Mouse (Mus musculus): ENCODE measurements around the gene Cnpy4.

The Cnpy4 gene

GRCm38 (mm10) chr5:138186950-138187638 is at the start of gene Cnpy4, which contains the start of gene Taf6:
TSS of gene Cnpy4 (plus strand) at chr5:138187485.
TSS of gene Taf6 (minus strand) at chr5:138187451.
- DNase-seq (ENCODE audit: low spot score): peak; percentile 95

- peak; percentile 77 for DNase-seq (ENCODE audit: low spot score)
These were observed 49.2 kb upstream of the Cnpy4 start for GRCm38 (mm10) chr5:138137935-138138549.

DNA sequence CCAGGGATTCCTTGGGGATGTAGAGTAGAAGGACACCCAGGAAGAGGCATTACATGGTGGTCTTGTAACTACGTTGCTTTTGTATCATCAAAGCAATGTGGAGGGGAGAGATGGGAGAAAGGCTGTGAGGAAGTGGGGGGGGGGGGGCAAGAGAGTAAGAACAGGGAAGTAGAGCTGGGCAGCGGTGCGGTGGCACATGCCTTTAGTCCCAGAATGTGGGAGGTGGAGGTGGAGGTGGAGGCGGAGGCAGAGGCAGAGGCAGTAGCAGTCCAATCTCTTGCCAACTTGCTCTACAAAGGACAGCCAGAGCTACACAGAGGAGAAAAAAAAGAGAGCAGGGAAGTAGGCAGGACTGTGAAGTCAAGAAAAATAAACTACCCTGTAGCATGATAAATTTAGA is 48.7 kb upstream of the Cnpy4 start:
- DNase-seq (ENCODE audit: low spot score): no peak

DNA sequence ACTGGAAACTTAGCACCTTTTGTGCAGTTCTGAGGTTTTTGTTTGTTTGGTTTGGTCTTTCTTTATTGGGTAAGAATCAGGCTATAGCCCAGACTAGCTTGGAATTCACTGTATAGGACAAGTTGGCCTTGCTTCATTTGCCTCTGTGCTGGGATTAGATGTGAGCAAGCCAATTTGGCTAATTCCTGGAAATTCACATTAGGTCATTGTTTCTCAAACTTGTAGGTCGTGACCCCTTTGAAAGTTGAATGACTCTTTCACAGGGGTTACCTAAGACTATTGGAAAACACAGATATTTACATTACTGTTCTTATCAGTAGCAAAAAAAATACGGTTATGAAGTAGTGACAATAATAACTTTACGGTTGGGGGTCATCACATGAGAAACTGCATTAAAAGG is 32.9 kb upstream of the Cnpy4 start:
- DNase-seq (ENCODE audit: low spot score): no peak

- DNase-seq (ENCODE audit: low spot score): peak; percentile 97
These were observed 31.8 kb upstream of the Cnpy4 start, which contains the start of gene Zfp113 for GRCm38 (mm10) chr5:138155443-138155976. TSS of gene Zfp113 (minus strand) at chr5:138155744.

DNA sequence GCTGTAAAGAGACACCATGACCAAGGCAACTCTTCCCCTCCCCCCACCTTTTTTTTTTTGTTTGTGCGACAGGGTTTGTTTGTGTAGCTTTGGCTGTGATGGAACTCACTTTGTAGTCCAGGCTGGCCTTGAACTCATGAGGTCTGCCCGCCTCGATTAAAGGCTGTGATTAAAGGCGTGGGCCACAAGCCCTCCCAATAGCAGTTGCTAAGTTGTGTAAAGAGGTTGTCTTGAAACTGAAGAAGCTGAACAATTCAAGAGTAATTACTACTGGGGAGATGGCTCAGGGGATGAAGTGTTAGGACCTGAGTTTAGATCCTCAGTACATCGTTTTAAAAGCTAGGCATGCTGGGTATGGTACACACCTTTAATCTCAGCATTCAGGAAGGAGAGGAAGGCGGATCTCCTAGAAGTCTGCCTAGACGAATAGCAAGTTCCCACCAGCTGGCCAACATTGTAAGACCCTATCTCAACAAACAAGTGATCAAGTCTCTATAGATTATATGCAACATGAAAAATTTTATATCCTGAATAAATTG is 27.0 kb upstream of the Cnpy4 start:
- no peak for DNase-seq (ENCODE audit: low spot score)

DNA sequence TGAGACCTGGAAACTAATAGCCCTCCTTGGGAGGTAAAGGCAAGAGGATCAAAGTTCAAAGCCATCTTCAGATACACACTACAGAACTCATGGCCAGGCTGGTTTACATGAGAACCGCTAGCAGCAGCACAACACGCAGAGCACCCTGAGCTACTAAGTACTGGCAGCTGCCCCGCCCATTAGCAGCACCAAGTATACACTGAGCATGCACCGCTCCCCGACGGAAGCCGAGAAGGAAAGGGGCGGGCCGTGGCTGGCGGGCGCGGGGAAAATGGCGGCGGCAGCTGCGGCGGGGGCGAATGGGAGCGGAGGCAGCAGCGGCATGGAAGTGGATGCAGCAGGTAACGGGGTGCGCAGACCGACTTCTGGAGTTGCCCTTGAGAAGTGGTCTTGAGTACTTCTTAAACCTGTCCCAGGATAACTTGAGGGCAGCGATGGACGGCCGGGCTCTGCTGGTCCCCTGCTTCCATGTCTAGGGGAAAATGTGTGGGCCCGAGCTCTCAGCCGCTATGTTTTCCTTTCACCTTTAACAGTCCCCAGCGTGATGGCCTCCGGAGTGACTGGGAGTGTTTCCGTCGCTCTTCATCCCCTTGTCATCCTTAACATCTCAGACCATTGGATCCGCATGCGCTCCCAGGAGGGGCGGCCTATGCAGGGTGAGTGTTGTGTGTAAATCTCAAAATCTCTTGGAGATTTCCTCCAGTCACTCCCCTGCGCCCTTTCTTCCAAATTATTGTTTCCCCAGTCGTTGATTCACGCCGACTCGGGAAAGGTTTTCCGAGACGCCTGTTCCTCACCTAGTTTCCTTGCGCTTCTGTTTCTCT is 26.2 kb upstream of the Cnpy4 start, which contains the start of gene Cops6:
Gene Cops6 (plus strand): TSS at position 230 of the 824 bp plus-strand sequence.
- peak; percentile 93 for DNase-seq (ENCODE audit: low spot score)

DNA sequence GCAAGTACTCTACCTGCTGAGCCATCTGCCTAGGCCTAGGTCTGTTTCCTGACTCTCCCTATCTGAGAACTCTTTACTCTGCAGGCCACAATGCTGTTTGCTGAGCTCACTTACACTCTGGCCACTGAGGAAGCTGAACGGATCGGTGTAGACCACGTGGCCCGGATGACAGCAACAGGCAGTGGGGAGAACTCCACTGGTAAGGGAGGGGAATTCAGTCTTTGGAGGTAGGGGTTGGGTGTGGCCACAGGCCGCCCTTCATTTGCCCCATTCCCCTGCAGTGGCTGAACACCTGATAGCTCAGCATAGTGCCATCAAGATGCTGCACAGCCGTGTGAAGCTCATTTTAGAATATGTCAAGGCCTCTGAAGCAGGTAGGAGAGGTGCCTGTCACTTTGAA is 24.2 kb upstream of the Cnpy4 start:
- DNase-seq (ENCODE audit: low spot score): no peak

DNA sequence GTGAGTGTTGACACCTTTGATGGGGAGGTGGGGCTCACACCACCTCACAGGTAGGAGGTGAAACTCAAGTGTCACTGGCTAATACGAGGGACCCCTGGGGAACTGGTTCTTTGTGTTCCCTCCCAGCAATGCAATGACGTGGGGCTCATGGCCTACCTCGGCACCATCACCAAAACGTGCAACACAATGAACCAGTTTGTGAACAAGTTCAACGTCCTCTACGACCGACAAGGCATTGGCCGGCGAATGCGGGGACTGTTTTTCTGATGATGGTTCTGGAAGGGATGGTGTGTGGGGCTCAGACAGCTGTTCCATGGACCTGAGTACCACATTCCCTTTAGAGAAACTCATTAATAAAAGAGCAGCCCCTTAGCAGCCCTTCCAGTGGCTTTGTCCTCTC is 23.7 kb upstream of the Cnpy4 start:
- DNase-seq (ENCODE audit: low spot score): no peak

- DNase-seq (ENCODE audit: low spot score): no peak
These were observed 21.7 kb upstream of the Cnpy4 start for GRCm38 (mm10) chr5:138165594-138165993.

- DNase-seq (ENCODE audit: low spot score): peak; percentile 98
These were observed 16.2 kb upstream of the Cnpy4 start for GRCm38 (mm10) chr5:138170936-138171561.

DNA sequence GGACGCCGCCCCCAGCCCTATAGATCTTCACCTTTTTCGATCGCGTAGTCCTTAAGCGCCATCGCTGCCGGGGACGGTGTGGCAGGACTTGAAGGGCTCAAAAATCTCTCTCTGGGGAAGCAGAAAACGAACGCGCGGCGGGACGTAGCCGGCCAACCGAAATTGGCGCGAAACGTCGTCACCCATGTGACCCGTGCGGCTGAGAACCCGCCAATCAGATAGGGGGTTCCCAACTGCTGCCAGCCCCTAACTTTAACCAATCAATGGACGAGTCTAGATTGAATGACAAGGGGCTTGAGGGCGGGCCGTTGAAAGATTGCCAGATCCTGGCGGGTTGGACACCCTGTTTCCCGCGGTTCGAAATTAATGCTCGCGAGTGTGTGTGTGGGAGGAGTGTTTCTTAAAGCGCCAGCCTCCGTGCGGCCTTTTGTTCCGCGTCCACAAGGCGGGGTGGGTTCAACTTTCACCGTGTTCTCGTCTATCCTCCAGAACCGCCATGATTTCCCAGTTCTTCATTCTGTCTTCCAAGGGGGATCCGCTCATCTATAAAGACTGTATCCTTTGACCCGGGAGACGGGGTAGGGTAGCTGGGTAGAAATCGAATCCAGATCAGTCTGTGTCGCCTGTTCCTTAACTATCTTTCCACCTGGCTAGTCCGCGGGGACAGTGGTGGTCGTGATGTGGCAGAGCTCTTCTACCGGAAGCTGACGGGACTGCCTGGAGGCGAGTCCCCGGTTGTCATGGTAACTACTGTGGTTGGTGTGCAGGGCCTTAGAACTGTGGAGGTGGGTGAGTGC is 15.4 kb upstream of the Cnpy4 start, which contains the start of the genes Ap4m1 and Mcm7:
Gene Ap4m1 (plus strand): TSS at position 308 of the 797 bp plus-strand sequence.
Gene Mcm7 (minus strand): TSS at position 728 of the 797 bp plus-strand sequence.
- peak; percentile 97 for DNase-seq (ENCODE audit: low spot score)

GRCm38 (mm10) chr5:138173217-138173616 is 14.1 kb upstream of the Cnpy4 start:
- DNase-seq (ENCODE audit: low spot score): no peak

DNA sequence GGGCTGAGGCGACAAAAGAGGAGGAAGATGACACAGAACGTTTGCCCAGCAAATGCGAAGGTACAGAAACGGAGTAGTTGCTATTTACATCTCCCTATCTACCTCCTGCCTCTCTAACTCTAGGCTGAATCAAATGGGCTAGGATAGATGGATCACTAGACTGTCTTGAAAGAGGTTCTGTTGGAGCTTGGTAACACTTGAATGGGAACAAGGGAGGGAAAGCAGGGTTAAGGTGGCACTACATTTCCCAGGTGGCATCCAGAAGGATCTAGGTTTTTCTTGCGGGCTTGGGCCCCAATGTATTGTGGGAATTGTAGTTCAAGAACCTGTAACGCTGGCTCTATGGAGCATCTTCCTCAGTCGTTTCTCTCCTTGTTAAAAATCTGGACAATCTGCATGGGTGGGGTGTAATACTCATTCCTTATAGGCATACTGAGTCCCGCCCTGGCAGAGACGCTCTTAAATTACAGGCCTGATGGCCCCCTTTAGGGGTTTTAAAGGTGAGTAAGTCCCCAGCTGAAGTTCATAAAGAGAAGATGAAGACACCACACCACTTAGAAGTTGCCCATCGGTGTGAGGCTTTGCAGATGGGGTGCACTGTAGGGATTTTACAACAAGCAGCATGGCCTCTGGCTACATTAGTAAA is 499 bp downstream of the Cnpy4 start:
- peak; percentile 85 for DNase-seq (ENCODE audit: low spot score)

GRCm38 (mm10) chr5:138193771-138194727 is 6.8 kb downstream of the Cnpy4 start, which contains the start of gene Mblac1:
TSS of gene Mblac1 (plus strand) at chr5:138194314.
- DNase-seq (ENCODE audit: low spot score): peak; percentile 92

- DNase-seq (ENCODE audit: low spot score): peak; percentile 50
These were observed 7.6 kb downstream of the Cnpy4 start for GRCm38 (mm10) chr5:138194755-138195345.

DNA sequence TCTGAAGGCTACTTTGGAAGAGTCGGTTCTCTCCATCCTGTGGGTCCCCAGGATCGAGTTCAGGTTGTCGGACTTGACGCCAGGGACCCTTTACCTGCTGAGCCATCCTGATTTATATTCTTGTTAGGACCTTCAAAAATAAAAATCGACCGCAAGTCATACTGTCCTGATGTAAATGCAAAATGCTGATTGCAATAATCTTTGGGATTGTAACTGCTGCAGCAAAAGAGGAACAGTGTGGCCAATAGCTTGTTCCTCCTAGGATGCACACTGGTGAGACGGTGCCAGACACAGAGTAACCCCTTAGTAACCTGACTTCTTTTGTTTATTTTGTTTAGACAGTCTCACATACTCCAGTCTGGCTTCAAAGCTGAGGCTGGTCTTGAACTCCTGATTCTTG is 8.2 kb downstream of the Cnpy4 start:
- no peak for DNase-seq (ENCODE audit: low spot score)

GRCm38 (mm10) chr5:138199576-138199975 is 12.3 kb downstream of the Cnpy4 start:
- DNase-seq (ENCODE audit: low spot score): peak; percentile 37
